Mouse (Mus musculus) spleen, adult 2 months (tissue): ENCODE results near the gene Dirc2.

Source experiments
- CTCF ChIP-seq: fragments of 200-500 bp; IDR thresholded peaks from 2 replicates; pipeline ENCODE4 v1.5.1; 2011; ENCODE audit warnings: mild to moderate bottlenecking, inconsistent platforms; ENCODE audit not compliant: insufficient read depth, insufficient read length, insufficient replicate concordance; ENCODE audit errors: extremely low read depth
- POLR2A ChIP-seq: fragments of 200-500 bp; IDR thresholded peaks from 2 replicates; pipeline ENCODE4 v1.6.1; 2011; ENCODE audit warnings: low read depth, low read length, inconsistent platforms

DNA sequence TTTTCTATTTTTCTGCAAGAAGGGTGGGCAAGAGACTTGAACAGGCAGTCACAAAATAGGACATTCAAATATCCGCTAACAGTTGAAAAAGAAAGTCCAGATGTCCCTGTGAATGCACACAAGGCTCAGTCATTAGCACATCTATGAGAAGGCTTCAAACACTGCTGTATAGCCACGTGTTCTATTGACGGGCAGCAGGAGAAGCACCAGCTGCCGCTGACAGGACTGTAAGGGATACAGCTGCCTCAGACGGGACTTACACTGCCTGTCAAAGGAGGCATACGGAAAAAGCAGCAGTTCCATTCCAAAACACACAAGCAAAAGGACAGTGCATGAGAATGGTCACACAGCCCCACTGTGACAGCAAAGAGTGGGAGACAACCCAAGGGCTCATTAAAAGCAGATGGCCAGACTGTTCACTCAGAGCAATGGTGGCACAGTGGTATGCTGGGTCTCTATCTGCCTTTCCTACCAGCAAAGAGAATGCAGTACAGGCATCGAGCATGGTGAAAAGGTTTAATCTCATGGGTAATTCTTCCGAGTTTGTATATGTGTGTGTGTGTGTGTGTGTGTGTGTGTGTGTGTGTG is 39.9 kb downstream of the Dirc2 start:
- TF ChIP-seq CTCF (no peak), POLR2A (no peak)
